Mouse (Mus musculus): ENCODE measurements at regions not wholly inside any gene's neighbourhood (a gene's known extent, or its start where the extent isn't known, plus 50 kb on each side); places are given as distances from the start of the nearest gene placed in this dataset.

DNA sequence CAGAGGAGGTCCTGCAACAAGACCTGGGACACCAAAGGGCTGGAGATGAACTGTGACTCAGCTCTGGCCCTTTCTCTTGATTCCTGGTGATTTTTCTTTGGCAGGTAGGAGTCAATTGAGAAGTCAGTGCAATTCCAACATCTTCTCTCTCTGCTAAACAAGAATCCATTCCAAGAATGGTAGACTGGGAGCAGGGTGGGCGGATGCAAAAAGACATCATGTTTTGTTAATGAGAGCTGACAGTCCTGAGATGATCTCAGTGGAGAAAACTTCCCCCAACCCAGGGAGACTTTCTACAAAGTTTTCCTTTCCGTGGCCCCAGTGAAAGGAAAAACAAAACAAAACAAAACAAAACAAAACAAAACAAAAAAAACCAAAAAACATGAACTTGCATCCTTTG, 52.2 kb upstream of the Lmcd1 start:
- H3K4me3 ChIP-seq (ENCODE audit: low read depth, low read length): no peak overlapping the region
- H3K9ac ChIP-seq (replicated peaks): no peak overlapping the region
- DNase-seq (no peak), ATAC-seq (no peak)
- TF ChIP-seq CTCF (IDR thresholded peaks at IDR 0.05; ENCODE audit: low read depth) (no peak), EP300 (IDR thresholded peaks at IDR 0.05; ENCODE audit: low read depth) (no peak)
- no peaks in the 10 kb centered on the region for H3K36me3 ChIP-seq (replicated peaks; ENCODE audit: insufficient read depth, low read length)
- peaks cover 3% of the 10 kb centered on the region; the same call in 1 of the 2 replicates for H3K4me1 ChIP-seq (ENCODE audit: insufficient read depth)
- no peaks in the 10 kb centered on the region for H3K9me3 ChIP-seq (ENCODE audit: low read length)
- WGBS (ENCODE audit: insufficient replicate concordance): 73% methylated on average over 2 of the region's 2 CpGs
- H3K27ac ChIP-seq (ENCODE audit: low read depth): no peak overlapping the region
- no peaks in the 10 kb centered on the region for H3K27me3 ChIP-seq (ENCODE audit: insufficient read depth, low read length)
- no peak overlapping the region for H3K4me2 ChIP-seq (ENCODE audit: low read depth, low read length)

- 57% methylated on average over 7 of the region's 7 CpGs for WGBS (ENCODE audit: insufficient replicate concordance)
- H3K4me2 ChIP-seq (ENCODE audit: low read depth, low read length): no peak overlapping the region
- peaks cover 3% of the 10 kb centered on the region; the same call in 1 of the 2 replicates for H3K4me1 ChIP-seq (ENCODE audit: insufficient read depth)
- DNase-seq (no peak), ATAC-seq (no peak)
- H3K36me3 ChIP-seq (replicated peaks; ENCODE audit: insufficient read depth, low read length): no peaks in the 10 kb centered on the region
- no peak overlapping the region for H3K9ac ChIP-seq (replicated peaks)
- TF ChIP-seq CTCF (IDR thresholded peaks at IDR 0.05; ENCODE audit: low read depth): no peak
- TF ChIP-seq EP300 (IDR thresholded peaks at IDR 0.05; ENCODE audit: low read depth): no peak
- no peak overlapping the region for H3K4me3 ChIP-seq (ENCODE audit: low read depth, low read length)
- H3K27me3 ChIP-seq (ENCODE audit: insufficient read depth, low read length): no peaks in the 10 kb centered on the region
- H3K9me3 ChIP-seq (ENCODE audit: low read length): no peaks in the 10 kb centered on the region
- H3K27ac ChIP-seq (ENCODE audit: low read depth): no peak overlapping the region
These were observed 50.2 kb upstream of the Lmcd1 start for GRCm38 (mm10) chr6:112223325-112223724.

Measured in liver, postnatal 0 days (tissue).